Mouse (Mus musculus) MEL-GATA-1-ER (cell line): Measurements from ENCODE around the gene Qpctl.

Source experiments
- DNase-seq: peaks from one replicate; pipeline ENCODE4 v3.0.0-alpha.2; 2012; ENCODE audit warnings: low read depth; ENCODE audit errors: extremely low read depth

Qpctl gene

DNA sequence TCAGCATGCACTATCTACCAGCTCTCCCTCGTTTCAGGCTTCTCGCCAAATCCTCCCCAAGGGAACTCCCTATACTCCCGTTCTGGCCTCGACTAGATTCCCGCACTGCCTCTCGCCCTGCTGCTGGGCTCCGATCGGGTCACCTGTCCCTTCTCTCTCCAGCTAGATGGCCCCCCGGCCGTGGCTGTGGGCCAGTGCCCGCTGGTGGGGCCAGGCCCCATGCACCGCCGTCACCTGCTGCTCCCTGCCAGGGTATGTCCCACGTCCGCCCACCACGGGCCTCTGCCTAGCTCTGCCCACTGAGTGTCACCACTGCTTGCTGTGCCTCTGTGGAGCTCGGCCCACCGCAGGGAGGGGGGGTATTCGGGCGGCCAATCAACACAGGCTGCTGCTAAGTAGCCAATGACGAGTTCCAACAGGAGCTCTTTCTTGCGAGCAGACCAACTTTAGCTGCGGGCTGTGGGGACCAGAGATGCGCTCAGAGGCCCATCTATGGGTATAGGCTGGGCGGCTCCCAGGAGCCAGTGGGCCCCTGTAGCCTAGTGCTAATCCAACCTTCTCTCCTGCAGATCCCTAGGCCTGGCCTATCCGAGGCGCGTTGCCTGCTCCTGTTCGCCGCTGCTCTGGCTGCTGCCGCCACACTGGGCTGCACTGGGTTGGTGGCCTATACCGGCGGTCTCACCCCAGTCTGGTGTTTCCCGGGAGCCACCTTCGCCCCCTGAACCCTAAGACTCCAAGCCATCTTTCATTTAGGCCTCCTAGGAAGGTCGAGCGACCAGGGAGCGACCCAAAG lies 56.5 kb downstream of the Qpctl start:
- DNase-seq = no peak

- no peak for DNase-seq
Measured at GRCm38 (mm10) chr7:19091913-19092312, 57.2 kb downstream of the Qpctl start.
